Mouse (Mus musculus) cerebellum, postnatal 4 days (tissue): ENCODE measurements at regions not wholly inside any gene's neighbourhood (a gene's known extent, or its start where the extent isn't known, plus 50 kb on each side); places are given as distances from the start of the nearest gene placed in this dataset.
"Not testable (repeated sequence)": the region's sequence is repeated elsewhere in the genome, so short reads cannot be mapped to it uniquely, and the experiment has no call there.

Source experiments
- DNase-seq, 2 experiments: peaks; one replicate each; pipeline ENCODE4 v3.0.0; 2022; ENCODE audit warnings: low spot score in 2 of 2, mixed read lengths in 1 of 2

DNA sequence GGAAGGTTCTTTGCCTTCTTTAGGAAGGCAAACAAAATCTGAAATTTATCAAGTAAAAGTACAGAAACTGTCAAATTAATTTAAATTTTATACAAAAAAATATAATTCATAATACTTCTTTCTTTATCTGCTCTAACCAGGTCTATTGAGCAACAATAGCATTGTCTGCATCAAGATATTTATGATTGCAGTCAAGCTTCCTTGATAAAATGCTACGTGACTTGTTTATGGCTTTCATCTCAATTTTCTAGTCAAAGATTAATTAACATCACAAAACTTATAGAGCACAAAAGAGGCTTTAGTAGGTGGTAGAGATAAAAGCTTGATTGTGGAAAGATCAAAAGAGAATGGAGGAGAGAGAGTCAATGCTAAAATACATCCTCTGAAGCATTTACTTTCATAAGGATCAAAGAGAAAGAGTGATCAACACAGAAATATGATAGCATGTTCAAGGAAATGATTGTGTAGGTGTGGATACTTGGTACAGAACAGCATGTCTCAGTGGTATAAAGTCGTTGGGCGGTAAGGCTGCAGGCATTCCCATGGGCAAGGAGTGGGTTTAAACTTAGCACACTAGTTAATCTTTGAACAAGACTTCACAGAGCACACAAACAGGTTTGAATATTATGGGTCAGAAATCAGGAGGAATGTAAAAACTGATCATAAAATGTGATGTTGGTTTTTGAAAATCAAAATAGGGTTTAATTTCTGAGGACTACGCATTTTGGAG lies 164.3 kb upstream of the Speer4f2 start:
- no peak for DNase-seq

DNA sequence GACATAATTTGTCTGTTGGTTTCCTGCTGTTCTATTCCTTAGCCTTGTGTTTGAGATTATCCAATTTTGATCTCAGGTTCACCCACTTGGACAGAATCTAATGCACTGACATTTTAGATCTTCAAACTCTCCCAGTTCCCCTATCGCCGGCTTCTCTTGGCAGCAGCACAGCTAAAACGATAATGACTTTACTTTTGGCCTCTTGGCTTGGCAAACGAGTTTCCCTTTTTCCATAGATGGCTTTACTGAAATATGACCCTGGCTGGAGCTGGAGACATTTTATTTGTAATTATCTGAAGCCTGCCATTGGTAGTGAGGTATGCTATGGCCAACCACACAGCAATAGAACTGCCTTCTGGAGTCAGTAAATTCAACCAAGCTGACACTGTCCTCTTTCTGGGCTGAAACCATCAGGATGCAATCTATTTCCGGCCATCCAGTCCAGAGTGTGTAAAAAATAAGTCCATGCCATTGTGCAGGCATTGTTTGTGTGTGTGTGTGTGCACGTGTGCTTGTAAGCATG lies 162.2 kb upstream of the Speer4f2 start:
- DNase-seq: no peak

DNA sequence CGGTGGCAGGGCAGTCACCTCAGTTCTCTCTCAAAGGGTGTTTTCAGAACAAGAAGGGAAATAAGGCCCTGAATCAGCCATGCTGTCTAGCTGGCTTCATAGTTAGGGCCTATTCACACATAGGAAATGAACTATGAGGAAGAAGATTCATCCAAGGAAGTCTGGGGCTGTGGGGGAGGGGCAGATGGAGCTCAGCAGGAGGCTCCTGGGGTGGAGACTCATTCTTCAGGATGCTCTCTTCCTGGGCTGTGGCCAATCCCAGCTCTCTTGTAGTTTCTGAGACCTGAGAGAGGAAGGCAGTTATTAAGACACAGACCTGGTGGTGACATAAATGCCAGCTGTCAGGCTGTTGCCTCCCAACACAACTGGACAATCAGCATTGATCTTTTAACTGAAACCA lies 149.4 kb upstream of the Speer4f2 start:
- DNase-seq: not testable (repeated sequence)

DNA sequence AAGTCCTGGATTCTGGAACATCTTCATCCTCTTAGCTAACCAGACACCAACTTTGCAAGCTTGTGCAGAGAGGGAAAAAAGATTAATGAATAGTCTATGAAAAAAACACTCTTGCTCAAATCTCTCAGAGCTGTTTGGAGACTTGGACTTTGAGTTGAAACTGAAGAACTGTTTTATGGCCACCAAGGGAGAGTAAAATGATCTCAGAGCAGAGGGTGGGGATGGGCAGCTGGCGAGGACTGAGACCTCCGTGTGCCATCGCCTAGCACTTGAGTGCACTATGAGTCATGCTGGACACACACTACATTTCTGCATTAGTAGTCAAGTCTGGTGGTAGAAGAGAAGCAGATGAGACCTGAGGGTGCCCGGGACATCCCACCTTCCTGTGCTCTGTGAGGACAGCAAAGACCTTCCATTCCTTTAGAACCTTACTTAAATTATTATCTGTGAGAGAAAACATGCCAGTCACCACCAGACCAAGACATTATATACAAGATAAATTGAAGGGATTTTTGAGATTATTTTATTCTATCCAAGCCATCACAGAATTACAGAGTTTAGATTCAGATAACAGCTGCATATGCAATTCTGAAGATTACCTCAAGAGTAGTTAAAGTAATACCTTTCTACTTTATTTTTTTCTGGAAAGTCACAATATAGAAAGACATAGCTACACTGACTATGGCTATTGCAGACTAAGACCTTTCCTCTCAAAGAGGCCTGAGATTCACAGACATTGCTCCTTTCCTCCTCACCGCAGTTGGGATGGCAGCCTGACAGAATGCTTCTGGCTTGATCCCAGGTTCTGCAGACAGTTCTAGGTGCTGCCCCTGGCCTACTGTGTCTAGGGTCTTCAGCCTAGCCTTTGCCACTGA lies 125.0 kb upstream of the Speer4f2 start:
- no peak for DNase-seq

DNA sequence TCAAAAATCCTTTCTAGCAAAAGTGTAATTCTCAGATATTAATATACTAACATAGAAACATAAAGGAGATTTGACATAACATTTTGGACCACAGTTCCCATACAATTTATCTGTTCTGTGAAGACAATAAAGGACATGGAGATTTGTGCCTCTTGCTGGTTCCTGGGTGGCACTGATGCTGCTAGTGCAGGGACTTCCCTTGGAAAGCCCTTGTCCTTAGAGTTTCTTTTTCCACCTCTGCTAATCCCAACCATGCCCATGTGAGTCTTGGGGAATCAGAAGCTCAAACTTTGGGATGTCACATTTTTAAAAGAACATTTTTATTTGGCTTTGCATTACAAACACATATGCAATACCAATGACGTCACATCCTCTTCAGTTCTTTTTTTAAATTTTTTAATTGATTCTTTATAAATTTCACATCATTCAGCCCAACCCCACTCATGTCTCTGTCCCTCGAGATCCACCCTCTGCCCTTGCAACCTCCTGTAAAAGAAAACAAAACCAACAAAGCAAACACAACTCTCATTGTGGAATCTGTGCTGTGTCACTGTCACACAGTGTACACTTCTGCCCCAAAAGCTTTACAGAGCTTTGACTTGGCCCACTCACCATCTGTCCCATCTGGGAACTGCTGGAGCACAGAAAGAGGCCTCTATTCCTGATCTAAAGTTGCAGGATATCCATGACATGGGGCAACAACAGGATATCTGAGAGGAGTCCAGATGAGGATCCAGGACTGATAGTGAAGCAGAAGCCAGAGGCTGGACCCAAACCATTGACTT lies 112.2 kb upstream of the Speer4f2 start:
- no peak for DNase-seq

DNA sequence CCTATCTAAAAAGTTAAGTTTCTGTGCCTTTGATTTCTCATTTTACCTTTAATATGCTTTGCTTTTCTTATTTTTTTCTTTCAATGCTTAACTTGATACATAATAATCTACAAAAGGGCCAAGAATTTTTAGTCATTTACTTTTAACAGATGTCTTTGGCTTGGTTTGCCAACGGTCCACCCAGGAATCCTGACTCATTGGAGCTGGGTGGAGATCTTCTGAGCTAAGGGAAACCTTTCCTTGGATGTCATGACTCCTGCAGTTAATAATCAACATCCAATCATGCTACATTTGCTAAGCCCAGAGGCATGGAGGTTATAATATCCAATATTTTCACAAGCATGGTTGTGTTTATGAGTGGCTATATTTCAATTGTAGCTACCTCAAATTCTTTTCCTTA lies 110.9 kb upstream of the Speer4f2 start:
- no peak for DNase-seq

DNA sequence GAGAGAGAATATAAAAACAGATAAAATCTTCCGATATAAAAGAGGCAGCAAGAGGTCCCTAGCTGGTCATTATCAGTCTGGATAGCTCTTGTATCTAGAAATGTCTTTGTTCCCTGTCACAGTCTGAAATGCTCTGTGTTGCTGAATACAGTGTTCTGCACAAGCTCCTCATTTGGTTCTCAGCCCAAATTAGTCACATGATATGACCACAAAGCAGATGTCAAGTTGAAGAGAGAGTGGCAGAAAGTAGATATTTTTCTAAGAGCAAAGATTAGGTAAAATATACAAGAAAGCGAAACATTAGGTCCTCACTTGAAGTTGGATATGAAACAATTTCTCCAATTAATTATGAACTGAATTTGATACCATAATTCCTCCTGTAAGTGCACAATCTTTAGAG lies 101.8 kb upstream of the Speer4f2 start:
- no peak for DNase-seq

DNA sequence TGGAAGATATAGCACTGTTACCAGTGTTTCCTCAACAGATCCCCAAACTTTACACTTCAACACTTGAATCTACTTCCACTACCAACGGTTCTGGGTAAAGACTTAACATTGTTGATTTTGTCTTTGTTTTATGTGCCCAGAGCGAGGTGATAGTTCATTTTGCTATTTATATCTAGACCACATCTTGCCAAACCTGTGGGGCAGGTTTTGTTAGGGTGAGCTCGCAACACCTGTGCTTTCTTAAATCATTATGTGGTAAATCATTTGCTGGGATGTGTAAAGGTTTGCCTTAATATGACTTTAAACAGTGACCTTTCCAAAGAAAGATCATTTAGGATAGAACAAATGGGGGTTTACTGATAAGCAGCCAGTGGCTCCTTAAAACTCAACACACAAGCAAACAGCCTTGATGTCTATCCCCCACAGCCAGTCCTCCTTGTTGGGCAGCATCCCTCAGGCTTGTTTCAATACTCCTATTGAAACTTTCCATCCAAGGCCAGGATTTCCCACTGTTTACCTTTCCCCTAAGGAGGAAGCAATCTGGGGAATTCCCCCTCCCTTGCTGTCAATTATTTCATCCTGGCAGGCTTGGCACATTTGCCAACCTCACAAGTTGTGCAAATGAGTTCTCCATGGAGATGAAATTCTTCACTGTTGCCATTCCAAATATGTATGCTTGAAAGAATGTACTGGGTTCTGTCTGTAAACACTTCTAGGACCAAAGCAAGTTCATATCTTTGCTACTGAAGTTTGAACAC lies 101.1 kb upstream of the Speer4f2 start:
- no peak for DNase-seq

DNA sequence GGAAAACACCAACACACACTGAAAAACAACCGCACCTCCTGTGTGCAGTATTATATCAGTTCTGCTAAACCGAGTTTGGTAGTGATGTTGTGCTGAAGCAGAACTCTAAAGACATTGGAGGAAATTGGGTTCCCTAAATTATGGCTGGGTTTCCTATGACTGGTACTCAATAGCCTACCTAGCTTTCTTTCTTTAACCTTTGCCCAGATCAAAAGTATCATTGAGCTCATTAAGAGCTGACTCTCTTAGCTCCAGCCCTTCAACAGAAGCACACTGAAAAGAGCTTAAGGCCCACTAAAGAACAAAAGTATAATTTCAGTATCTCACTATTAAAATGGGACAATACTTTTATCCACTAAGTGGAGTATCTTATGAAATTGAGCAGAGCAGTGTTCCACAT lies 97.6 kb upstream of the Speer4f2 start:
- no peak for DNase-seq

DNA sequence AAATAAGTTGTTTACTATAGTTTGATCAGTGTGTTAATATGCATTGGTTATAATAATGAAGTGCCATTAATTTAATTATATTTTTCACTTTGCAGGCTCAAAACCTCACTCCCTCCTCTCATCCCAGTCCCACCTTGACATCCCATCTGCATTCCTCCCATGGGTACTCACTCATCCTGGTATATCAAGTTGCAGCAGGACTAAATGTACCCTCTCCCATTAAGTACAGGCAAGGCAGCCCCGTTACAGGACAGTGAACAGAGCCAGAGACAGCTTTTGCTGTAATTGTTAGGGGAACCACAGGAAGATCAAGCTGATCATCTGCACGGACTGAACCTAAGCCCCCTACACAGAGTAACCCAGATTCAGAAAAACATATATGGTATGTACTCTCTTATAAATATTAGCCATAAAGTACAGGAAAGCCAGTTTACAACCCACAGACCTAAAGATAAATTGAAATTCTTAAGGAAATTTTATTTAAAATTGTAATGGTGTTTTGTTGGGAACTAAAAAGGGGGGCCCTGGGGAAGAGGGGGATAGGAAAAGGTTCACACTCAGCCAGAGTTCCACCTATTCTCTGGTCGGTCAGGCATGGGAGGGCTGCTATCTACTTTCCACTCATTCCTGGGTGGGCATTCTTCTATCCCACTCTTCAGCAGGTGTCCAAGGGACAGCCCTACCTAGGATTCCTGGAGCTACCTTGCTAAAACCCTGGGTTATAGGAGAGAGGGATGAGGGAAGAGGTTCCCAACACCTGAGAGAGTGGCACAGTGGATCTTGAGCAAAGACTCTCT lies 96.0 kb upstream of the Speer4f2 start:
- DNase-seq: no peak

DNA sequence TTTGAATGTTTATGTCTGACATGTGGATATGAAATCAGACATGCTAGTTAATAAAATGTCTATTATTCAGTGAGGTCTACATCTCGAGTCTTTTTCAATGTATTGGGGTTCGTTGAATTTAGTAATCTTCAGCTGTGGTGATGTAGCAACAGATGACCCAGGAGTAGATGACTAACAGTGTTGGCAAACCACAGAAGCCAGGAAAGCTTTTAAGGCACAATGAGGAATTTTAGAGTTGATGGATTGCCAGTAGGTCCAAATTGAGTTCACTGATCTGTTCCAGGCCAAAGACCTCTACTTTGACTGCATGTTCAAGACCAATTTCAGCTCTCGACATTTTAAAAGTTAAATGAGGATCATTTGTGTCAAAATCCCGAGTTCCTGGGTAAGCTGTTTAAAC lies 92.8 kb upstream of the Speer4f2 start:
- DNase-seq: no peak

DNA sequence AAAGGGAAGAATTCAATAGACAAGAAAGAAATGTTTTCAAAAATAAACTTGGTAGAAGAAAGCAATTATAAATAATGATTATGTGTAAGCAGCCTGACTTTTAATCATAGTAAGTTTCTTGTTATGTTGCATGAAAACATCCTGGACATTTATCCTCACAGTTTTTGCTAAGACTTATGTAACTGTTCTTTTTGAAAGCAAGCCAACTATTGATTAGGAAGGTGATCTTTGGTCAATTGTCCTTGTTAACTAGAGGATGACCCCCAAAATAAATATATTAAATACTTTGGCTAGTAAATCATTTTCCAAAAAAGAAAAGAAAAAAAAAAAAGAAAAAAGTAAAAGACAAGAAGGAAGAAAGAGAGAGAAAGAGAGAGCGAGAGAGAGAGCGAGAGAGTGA lies 92.0 kb upstream of the Speer4f2 start:
- DNase-seq: no peak

DNA sequence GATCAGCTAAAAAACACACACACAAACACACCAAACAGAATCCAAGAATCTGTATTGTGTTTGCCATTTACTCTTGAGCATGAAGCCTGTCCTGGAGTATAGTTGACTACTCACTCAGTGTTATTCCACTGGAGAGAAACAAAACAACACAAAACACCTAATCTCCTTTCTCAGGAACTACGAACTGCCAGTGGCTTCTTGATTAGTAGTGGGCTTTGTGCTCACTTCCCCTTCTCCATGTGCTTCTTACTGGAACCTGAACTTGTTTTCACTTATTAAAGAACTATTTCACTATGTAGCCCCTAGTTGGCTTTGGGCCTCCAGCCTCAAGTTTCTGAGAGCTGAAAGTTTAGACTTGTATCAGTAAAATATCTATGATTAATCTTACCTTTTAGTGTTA lies 84.0 kb upstream of the Speer4f2 start:
- DNase-seq: no peak

DNA sequence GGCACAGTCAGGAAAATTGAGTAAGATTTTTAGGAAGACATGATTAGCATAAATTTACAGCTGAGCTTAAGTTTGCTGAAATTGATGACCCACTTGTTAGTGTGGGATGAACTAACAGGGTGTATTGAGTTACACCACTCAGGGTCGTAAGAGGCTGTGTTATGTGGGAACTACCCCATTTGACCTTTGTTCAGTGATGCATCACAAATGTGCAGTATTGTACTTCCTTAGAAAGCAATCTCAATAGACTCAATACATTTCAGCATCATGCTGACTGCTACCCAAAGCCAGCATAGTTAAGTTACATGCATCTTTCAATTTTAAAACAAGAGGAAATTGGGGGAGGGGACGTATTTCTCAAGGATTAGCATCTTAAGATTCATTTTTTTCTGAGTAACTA lies 80.4 kb upstream of the Speer4f2 start:
- DNase-seq: no peak

DNA sequence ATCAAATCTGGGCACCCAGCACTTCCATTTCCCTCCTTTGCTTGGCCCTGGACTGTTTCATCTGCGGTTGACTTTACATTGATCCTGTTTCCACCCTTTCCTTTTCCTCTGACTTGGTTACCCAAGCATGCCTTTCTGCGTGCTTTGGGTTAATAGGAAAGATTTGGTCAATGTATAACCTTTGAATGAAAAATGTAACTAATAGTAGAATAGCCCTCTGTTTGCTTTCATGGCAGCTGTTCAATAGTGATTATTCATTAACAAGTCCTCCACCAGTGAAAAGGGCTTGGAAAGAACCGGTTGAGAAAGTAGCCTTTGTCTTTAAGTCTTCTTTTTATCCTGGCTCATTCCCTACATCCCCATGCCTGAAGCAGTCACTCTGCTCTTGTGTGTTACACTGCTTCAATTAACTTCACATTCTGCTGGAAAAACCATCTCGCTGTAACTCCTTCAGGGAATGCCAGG lies 76.4 kb upstream of the Speer4f2 start:
- DNase-seq: no peak

DNA sequence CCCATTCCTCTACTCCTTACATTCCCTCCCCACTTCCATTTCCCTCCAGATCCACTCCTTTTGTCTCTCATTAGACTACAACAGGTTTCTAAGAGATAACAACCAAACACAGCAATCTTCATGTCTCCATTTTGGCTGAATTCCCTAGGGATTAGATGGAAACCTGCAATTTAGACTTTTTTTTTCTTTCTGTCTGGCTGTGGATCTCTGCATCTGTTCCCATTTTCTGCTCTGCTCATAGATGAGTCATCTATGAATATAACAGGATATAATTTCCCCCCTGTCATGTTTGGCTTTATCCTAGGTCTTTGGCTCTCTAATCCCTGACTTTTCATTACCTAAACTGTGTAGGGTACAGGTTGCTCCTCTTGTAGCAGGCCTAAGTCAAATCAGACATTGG lies 73.1 kb upstream of the Speer4f2 start:
- DNase-seq: no peak

DNA sequence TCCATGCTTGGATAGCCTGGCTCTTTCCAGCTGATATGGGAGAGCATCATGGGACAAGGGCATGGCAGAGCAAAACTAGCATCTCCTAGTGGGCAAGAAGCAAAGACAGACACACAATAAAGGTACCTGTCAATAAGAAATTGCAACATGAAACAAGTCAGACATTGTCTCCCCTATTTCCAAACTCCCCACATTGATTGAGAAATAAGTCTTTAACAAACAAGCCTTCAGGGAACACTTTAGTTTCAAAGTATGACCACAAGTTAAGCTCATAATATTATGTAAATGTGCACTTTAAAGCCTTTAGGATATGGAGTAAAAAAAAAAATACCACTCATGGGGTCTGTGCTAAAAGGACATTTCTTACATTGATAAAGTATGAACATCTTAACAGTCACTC lies 51.5 kb upstream of the Speer4f2 start:
- no peak for DNase-seq
